9 mouse cellular contexts compared by ENCODE assay signal in the genomic region with DNA sequence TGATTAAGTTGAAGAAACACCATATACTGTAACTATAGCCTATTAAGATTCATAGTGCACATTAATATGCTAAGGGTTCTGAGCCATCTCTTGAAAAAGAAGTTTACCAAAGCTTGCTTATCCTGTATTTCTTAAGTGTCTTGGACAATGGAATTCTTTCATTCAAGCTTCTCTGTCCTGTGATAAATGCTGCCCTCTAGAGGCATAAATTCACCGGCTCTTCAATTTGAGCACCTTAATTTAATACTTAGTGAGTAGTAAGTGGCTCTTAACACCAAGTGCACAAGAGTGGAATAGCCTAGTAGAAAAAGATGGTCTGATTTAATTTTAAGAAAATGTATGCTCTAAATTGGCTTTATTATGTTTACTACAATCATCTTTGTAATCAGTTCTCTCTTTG. TPM values are rescaled to one million over a fixed set of nuclear protein-coding genes. Genes with fewer than 3 reads are reported as not detected.
DNase-seq lines count a peak whose midpoint lies in the region; ATAC-seq lines count a peak whose summit lies in the region.
"Had no signal": no experiment of that assay in that cellular context is flagged by ENCODE, and none has a peak within 500 bp of the region (broad histone marks: within the 10 kb centered on the region; RNA-seq: fewer than 3 reads in every experiment).

No protein-coding gene starts in this region.

- DNase-seq in hindbrain, embryonic 14.5 days (ENCODE audit: low spot score) = peak; percentile 88
- peak; percentile 61 for DNase-seq in CD4-positive helper T cell, adult 2 months (ENCODE audit: low read depth, low spot score)
- DNase-seq in adipocyte (ENCODE audit: low spot score) = peak; percentile 86
- DNase-seq in embryonic facial prominence, embryonic 14.5 days (ENCODE audit: low spot score) = peak; percentile 84
- DNase-seq in kidney, postnatal 4 days = peak; percentile 24 to 47

- no peaks in the 10 kb centered on the region for H3K36me3 ChIP-seq in hindbrain, embryonic 14.5 days (replicated peaks; ENCODE audit: control insufficient read depth, insufficient read depth)
- H3K36me3 ChIP-seq in hindbrain, embryonic 12.5 days = no peaks in the 10 kb centered on the region
- no peaks in the 10 kb centered on the region for H3K36me3 ChIP-seq in embryonic facial prominence, embryonic 14.5 days (ENCODE audit: control insufficient read depth, insufficient read depth, low read length)
- H3K36me3 ChIP-seq: limb, embryonic 12.5 days had no signal

- H3K27ac ChIP-seq in hindbrain, embryonic 14.5 days = no peak overlapping the region
- no peak overlapping the region for H3K27ac ChIP-seq in hindbrain, embryonic 12.5 days
- H3K27ac ChIP-seq in embryonic facial prominence, embryonic 14.5 days (replicated peaks; ENCODE audit: low read depth, low read length) = no peak overlapping the region
- H3K27ac ChIP-seq: limb, embryonic 12.5 days had no signal

- no peaks in the 10 kb centered on the region for H3K4me1 ChIP-seq in hindbrain, embryonic 14.5 days (replicated peaks; ENCODE audit: control insufficient read depth, insufficient read depth, low read length)
- no peaks in the 10 kb centered on the region for H3K4me1 ChIP-seq in hindbrain, embryonic 12.5 days
- H3K4me1 ChIP-seq in embryonic facial prominence, embryonic 14.5 days (ENCODE audit: control insufficient read depth, insufficient read depth, low read length) = no peaks in the 10 kb centered on the region
- H3K4me1 ChIP-seq: limb, embryonic 12.5 days had no signal

- WGBS in hindbrain, embryonic 14.5 days = 31% methylated on average over 1 of the region's 1 CpGs
- WGBS in hindbrain, embryonic 12.5 days = 57% methylated on average over 1 of the region's 1 CpGs
- WGBS in embryonic facial prominence, embryonic 14.5 days = 38% methylated on average over 1 of the region's 1 CpGs

- H3K4me3 ChIP-seq in hindbrain, embryonic 14.5 days (replicated peaks; ENCODE audit: low read length) = no peak overlapping the region
- H3K4me3 ChIP-seq in hindbrain, embryonic 12.5 days = no peak overlapping the region
- H3K4me3 ChIP-seq in embryonic facial prominence, embryonic 14.5 days (ENCODE audit: low read depth, low read length) = no peak overlapping the region
- H3K4me3 ChIP-seq: limb, embryonic 12.5 days had no signal

- no peak overlapping the region for H3K4me2 ChIP-seq in hindbrain, embryonic 14.5 days (replicated peaks)
- H3K4me2 ChIP-seq in hindbrain, embryonic 12.5 days (replicated peaks) = no peak overlapping the region
- H3K4me2 ChIP-seq in embryonic facial prominence, embryonic 14.5 days (ENCODE audit: low read depth, low read length) = no peak overlapping the region
- H3K4me2 ChIP-seq: limb, embryonic 12.5 days had no signal

- H3K9ac ChIP-seq in hindbrain, embryonic 14.5 days = no peak overlapping the region
- no peak overlapping the region for H3K9ac ChIP-seq in hindbrain, embryonic 12.5 days
- no peak overlapping the region for H3K9ac ChIP-seq in embryonic facial prominence, embryonic 14.5 days (ENCODE audit: low read depth, low read length)
- H3K9ac ChIP-seq: limb, embryonic 12.5 days had no signal

- ATAC-seq in hindbrain, embryonic 14.5 days (ENCODE audit: low FRiP score) = no peak
- ATAC-seq in hindbrain, embryonic 12.5 days (ENCODE audit: low FRiP score) = no peak
- no peak for ATAC-seq in embryonic facial prominence, embryonic 14.5 days (ENCODE audit: low read depth)
- 0 out of 2 replicates have a peak, but pooled peaks have one; percentile 43 for ATAC-seq in megakaryocyte, adult 5-6 weeks (ENCODE audit: poor library complexity, severe bottlenecking)
- no peak; the same call in 1 of the 2 replicates for ATAC-seq in erythroblast, adult 5-6 weeks (replicated peaks; ENCODE audit: low FRiP score, poor library complexity, severe bottlenecking)

- H3K27me3 ChIP-seq in hindbrain, embryonic 14.5 days (ENCODE audit: control insufficient read depth, insufficient read depth, low read length) = no peaks in the 10 kb centered on the region
- no peaks in the 10 kb centered on the region for H3K27me3 ChIP-seq in hindbrain, embryonic 12.5 days
- H3K27me3 ChIP-seq in embryonic facial prominence, embryonic 14.5 days (replicated peaks; ENCODE audit: control insufficient read depth, insufficient read depth, low read length) = no peaks in the 10 kb centered on the region
- H3K27me3 ChIP-seq: limb, embryonic 12.5 days had no signal

- no peaks in the 10 kb centered on the region for H3K9me3 ChIP-seq in hindbrain, embryonic 14.5 days (ENCODE audit: control insufficient read depth, low read length)
- H3K9me3 ChIP-seq in hindbrain, embryonic 12.5 days (replicated peaks) = no peaks in the 10 kb centered on the region
- no peaks in the 10 kb centered on the region for H3K9me3 ChIP-seq in embryonic facial prominence, embryonic 14.5 days (ENCODE audit: control insufficient read depth, low read length)
- H3K9me3 ChIP-seq: limb, embryonic 12.5 days had no signal

RNA-seq across cellular contexts. Expression of a gene that starts 28.5 kb away (rescaled TPM):
- 37.4 and 38.0 TPM in 2 replicates for polyA plus RNA-seq in hindbrain, embryonic 14.5 days (2014; fragmentation: Nextera tagmentation; extraction: Ambion mirVana)
- 20.6 and 21.5 TPM in 2 replicates for polyA plus RNA-seq in hindbrain, embryonic 12.5 days (2016; fragmentation: Nextera tagmentation; extraction: Ambion mirVana)
- 13.7 and 14.2 TPM in 2 replicates for polyA plus RNA-seq in embryonic facial prominence, embryonic 14.5 days (2014; fragmentation: Nextera tagmentation; extraction: Ambion mirVana)
- 7.8 and 8.2 TPM in 2 replicates for total RNA-seq in megakaryocyte, adult 5-6 weeks (2015)
- total RNA-seq in megakaryocyte, adult 5-6 weeks (2017) = 18.7 and 19.8 TPM in 2 replicates
- 0.77 and 4.8 TPM in 2 replicates for total RNA-seq in erythroblast, adult 5-6 weeks (2015; ENCODE audit: low replicate concordance)
- total RNA-seq in erythroblast, adult 5-6 weeks (2017; ENCODE audit: low replicate concordance) = 7.5 and 8.4 TPM in 2 replicates

Comparison
In these comparisons a context has a peak if more than half of its experiments do, and no peak if none do; other contexts are left out.
1. DNase-seq: peak in every context shown above with its lines; median percentile 88 in hindbrain, embryonic 14.5 days; 86 in adipocyte; 84 in embryonic facial prominence, embryonic 14.5 days; 61 in CD4-positive helper T cell, adult 2 months; 36 in kidney, postnatal 4 days.